Mouse (Mus musculus) WW6 (cell line): Measurements from ENCODE around the gene Ankmy1.

Experiments
- DNase-seq: peaks from one replicate; pipeline ENCODE4 v3.0.0-alpha.2; 2013; ENCODE audit warnings: low read depth, low spot score

Gene Ankmy1

DNA sequence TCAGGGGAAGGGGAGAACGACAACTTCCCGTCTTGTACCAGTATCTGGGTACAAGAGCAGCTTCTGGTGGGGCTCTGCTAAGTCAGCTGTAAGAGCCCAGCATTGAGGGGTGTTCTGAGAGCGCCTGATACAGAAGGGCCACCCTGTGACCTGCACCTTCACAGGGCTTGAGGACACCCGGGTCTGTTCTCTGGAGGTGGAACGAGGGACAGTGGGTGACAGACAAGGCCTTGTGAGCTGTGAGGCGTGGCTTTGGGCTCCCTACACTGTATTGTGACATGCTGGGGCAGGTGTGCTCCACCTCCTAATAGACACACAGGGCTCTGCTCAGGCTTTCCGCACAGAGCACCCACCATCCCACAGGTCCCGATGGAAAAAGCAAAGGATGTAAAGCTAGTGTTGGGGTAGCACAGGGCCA lies 9.0 kb upstream of the Ankmy1 start:
- DNase-seq: no peak

DNA sequence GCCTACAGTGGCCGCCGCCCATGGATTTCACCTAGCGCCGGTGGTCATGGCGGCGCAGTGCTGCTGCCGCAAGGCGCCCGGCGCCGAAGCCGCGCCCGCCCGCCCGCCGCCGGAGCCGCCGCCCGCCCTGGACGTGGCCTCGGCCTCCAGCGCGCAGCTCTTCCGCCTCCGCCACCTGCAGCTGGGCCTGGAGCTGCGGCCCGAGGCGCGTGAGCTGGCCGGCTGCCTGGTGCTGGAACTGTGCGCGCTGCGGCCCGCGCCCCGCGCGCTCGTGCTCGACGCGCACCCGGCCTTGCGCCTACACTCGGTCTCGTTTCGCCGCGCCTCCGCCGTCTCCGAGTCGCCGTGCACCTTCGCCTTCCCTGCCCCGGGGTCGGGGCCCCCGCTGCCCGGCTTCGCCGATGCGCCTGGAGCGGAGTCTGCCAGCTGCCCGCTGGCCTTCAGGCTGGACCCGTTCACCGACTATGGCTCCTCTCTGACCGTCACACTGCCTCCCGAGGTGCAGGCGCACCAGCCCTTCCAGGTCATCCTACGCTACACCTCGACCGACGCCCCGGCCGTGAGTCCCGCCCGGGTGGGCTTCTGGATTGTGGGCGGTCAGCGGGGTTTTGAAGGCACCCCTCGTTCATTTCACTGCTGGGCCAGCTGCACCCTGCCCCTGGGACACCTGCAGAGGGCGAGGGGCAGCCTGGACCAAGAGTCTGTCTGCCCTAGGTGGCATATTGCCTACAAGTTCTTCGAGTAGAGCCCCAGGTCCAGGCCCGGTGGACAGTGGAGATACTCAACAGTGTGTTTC lies 8.4 kb upstream of the Ankmy1 start:
- DNase-seq: no peak

DNA sequence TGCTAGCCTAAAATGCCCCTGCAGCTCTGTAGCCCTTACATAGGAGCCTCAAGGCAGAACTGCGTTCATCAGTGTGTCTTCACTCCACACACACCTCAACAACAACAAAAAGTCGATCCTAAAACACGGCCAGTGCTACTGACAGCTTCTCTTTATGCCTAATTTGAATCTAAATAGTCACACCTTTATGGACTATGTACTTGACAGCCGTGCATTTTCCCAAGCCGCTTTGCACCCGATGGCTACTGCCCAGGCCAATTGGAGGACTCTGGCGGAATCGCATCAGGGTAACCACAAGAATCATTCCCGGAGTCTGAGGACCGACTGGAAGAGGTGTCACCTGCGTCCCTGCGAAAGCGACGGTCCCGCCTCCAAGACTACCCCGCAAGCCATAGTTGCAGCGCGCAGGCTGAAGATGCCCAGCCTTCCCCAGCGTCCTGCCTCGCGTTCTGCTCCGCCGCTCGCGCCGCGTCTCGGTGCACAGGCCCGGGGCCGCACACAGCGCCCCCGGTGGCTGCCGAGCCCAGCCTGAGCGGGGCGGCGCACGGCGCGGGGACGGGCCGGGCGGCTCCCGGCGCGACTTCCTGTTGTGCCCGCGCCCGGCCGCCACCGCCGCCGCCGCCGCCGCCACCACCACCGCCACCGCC lies 7.7 kb upstream of the Ankmy1 start, which contains the start of gene Rnpepl1:
Rnpepl1 (plus strand) TSS at position 545 of the 647 bp plus-strand sequence.
- DNase-seq: no peak

DNA sequence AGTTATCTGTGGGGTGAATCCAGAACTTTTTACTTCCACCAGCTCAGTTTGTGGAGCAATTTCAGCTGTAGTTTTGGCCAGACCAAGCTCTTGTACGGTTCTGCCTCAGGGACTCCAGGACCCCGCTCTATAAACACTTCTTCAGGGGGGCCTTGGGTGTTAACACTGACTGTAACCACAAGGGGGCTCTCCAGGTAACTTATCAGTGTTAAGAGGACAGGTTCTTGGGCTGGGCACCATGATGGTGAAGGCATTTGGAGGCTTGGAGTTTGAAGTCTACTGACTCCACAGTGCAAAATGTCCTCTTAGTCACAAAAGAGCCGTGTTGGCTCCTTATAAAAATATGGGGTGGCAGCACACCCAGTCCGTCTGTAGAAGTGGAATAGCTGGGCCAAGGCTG lies 6.4 kb upstream of the Ankmy1 start:
- no peak for DNase-seq

DNA sequence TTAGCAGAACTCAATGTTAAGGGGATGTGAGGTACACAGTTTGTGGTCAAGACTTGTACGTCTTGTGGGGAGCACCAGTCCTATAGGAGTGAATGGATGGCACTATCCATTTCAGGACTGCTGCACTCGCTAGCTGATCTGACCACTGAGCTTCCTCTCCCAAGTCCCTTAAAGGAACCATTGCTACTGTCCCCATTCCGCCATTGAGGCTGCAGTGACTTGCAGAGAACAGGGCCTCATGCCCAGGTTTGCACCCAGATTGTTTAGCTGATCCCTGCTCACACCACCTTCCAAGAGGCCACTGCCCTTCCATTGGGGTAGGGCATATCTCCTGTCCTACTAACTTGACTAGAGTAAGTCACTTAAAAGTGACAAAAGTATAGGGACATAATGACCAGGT lies 6.0 kb upstream of the Ankmy1 start:
- no peak for DNase-seq

DNA sequence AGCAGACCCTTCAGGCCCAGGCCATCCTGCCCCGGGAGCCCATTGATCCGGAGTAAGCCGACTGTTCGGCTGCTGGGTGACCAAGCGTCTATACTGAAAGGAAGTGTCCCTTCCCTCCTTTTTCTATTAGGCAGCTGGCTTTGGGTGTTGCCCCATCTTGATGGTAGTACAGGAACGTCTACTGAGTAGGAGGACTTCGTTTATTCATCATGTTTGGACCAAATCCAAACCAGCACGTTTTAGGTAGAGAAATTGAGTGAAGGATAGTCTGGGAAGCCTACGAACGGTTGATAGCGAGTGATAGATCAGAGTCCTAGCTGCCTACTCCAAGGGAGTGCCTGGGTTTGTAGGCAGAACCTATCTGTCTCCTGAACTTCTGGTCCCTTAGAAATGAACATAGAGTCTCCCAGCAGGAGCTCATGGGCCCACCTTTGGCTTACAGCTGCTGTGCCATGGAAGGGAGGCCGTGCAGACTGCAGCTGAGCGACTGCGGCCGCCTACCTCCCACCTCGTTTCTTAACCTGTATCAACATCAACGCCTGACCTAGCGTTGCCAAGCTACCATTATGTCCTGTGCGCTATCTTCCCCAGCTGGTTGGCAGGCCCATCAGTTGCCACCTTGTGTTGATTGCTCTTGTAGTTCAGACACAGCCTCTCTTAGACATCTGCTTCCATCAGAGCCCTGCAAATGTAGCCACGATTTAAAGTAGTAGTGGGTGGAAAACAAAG lies 5.1 kb upstream of the Ankmy1 start:
- no peak for DNase-seq

DNA sequence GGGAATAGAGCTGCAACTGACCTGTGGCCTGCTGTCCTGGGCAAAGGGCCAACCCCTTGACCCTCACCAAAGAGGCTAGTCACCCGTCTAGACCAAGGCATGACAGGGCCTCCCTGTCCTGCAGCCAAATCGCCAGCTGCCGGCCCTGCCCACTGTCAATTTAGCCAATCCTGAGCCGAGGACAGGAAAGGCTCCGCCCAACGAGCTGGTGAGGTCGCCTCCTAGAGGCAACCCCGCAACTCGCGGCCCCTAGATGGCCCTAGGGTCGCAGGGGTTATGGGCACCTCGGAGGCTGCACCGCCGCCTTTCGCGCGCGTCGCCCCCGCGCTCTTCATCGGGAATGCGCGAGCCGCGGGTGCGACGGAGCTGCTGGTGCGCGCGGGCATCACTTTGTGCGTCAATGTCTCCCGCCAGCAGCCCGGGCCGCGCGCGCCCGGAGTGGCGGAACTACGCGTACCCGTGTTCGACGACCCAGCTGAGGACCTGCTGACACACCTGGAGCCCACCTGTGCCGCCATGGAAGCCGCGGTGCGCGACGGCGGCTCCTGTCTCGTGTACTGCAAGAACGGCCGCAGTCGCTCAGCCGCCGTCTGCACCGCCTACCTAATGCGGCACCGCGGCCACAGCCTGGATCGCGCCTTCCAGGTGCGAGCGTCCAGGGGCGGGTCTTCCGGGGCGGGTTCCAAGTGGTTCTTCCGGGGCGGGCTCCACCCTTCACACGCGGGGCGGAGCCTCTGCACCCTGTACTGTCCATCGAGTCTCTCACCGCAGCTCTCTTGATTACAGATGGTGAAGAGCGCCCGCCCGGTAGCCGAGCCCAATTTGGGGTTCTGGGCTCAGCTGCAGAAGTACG lies 4.3 kb upstream of the Ankmy1 start, which contains the start of gene Dusp28:
Dusp28 (plus strand) TSS at position 203 of the 853 bp plus-strand sequence.
- DNase-seq: no peak

DNA sequence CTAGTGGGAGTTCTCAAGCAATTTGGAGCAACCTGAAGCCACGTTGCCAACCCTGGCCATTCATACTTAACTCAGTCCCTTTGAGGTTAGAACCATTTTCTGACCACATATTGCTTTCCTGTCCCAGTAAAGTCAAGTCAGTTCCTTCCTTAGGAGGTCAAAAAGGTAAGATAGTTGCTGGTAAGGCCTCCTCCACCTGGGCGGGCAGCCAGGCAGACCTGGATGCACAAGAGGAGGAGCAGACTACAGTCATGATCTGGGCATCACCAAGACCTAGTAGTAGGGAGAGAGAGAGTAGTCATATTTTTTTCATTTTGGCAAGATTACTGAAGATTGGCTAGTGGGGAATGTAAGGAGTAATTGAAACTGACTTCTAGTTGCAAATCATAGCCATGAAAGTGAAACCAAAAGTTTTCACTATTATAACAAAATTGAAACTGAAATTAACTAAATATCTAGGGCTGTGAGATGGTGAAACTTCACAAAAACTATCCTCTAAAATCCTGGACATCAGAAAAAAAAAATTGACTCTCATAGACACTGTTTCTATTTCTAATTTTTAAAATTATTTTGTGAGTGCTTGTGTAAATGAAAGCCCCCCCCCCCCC lies 3.1 kb upstream of the Ankmy1 start:
- no peak for DNase-seq

DNA sequence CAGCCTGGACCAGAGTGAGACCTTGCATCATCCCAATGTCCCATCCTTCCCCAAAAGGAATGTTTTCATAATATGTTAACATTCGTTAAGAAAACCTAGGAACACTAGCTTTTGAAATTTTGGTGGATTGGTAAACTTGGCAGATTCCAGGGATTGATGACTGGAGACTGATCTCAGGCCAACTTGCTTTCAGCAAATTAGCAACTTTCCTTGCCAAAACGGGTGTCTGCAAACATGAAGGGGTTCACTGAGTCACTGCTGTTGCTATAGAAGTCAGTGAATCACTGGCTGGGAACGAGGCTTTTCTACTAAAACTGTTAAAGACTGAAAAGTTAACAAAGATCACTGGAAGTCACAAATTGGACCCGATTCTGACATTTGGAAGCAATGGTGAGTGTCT lies 921 bp upstream of the Ankmy1 start:
- no peak for DNase-seq

DNA sequence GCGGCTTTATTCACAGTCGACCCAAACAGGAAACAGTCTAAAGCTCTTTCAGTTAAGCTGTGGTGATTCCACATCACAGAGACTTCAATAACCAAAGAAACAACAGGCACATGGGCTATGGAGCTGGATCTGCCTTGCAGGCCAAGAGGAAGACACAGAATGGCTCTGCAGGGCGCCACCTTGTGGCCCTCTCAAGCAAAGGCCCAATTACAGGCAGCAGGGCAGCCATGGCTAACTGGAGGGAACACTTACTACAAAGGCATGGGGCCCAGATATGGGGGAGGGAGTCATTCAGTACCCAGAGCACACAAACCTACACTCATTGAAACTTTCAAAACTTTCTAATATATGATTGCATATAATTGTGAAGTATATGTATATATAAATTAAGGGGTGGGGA lies 7.6 kb downstream of the Ankmy1 start:
- DNase-seq: no peak

DNA sequence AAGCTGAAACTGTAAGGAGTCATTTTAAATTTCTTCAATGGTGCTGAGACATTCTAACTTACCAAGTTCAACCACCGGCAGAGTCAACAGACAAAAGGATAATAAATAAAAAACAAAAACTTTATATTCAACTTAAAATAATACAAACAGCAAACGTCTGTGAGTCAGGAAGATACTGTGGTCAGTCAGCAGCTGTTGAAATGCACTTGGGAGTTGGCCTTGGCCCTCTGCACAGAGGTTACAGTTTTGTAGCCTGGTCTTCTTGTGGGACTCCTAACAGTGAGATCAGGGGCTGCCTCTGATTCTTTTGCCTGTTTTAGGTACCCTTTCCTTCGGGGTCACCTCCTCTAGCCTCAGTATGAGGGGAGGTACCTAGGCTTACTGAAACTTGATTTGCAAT lies 8.8 kb downstream of the Ankmy1 start:
- DNase-seq: no peak

DNA sequence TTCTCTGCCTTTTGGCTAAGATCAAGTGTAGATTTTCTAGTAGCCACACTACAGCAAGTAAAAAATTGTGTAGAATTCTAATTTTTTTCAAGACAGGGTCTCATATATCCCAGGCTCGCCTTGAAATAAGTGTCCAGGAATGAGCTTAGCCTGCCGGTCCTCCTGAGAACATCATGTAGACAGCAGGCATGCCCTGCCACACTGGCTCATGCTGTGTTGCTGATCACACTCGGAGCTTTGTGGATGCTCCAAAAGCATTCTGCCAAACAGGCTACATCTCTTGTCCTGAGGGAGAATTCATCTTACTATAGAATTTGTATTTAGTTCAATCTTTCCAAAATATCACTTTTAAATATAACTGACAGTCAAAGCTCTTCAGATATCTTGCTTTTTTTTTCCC lies 9.9 kb downstream of the Ankmy1 start:
- DNase-seq: no peak

DNA sequence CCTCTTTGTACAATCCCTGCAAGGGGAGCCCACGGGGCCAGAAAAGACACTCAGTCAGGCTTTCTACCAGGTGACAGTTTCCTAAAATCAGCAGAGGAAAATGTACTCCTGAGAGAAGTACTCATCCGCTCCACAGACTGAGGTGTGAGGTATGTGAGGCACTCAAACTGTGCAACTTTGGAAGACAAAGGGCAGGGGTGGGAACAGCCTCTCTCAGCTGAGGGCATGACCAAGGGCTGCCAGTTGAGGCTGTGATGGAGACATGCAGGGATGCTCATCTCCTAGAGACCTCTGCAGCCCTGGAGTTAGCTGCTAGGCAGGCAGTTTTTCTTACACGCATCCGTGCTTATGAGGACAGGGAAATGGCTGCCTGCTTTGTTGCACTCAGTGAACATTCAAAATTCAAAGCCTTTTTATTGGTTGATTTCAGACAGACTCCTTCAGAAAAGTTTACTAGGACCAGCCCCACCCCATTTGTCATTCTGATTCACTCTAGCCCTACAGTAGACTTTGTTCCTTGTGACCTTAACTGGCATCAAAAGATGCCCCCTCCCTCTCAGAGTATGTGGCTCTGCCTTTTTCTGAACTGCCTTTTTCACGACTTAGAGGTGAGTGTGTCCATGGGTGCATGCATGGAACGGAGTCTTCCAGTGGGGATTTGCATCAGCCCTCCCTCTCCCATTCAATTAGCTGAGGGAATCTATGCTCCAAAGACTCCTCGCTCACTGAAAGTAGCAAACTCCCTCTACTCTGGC lies 13.6 kb downstream of the Ankmy1 start:
- no peak for DNase-seq

DNA sequence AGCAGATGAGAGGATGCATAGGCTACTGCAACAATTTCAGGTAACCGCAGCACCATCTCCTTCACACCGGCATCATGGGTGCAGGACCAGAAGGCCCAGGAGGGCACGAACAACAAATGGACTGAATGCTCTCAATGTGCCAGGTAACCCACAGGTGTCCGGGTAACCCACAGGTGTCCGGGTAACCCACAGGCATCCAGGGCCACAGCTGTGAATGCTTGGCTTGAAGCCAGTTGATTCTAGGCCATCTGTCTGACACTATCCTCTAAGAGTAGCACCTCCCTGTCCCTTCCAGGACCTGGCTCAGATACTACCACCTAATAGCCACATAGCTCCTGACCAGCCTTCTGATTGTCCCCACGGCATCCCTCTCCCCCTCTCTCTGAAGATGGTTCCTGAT lies 20.7 kb downstream of the Ankmy1 start:
- no peak for DNase-seq

DNA sequence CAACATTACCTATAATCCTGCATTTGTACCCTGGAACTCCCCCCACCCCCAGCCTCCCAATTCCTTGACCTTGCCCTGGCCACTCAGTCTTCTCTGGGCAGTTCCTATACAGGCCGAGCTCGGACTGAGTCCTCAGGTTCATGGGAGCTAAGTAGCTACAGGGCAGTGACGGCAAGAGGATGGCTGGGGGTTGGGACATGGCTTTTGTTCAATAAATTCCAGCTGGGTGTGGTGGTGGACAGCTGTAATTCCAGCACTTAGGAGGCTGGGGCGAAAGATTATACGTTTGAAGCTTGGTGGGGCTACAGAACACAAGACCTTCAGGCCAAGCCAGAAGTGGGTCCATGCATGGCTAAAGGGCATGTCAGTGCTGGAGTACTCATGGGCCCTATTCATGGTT lies 22.6 kb downstream of the Ankmy1 start:
- DNase-seq: no peak

DNA sequence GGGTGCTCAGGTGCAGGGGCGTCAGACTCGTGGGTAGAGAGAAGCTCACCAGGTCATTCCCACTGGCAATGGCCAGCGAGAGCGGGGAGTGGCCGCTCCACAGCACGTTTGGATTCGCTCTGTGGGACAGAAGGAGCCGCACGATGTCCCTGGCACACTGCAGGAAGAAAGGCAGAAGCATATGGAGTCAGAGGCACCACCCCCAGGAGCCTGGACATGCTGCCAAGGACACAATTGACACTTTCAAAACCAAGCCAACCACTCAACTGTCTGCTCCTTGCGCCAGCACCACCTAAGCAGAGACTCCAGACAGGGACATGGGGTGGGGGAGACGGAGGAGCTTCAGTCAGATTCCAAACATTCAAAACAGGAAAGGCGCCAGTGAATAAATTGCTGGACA lies 23.4 kb downstream of the Ankmy1 start:
- no peak for DNase-seq

DNA sequence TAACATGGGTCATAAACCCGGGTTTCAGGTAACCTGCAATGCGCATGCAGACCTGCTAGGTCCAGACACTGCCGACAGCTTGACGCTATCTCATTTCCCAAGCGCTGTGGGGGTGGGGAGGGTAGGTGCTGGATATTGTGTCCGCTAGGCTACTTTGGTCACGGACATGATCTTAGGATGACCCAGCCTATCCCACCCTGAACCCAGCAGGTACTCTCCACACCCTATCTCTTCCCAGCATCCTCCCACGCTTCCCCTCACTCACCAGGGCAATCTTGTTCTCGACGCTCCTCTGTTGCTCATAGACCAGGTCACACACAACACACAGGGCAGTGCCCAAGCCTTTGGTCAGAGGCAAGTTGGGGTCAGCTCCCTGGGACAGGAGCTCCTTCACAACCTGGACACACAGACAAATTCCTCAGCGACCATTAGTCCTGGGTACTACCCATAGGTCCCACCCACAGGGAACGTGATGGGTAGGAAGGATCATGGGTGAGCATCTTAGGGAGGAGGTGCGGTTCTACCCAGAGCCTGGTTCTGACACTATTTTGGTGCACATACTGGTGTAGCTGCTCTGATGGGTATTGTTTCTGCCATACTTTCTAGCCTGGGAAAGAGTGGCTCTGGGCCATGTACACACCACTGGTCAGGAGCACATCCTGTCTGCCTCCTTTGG lies 24.5 kb downstream of the Ankmy1 start:
- DNase-seq: no peak

DNA sequence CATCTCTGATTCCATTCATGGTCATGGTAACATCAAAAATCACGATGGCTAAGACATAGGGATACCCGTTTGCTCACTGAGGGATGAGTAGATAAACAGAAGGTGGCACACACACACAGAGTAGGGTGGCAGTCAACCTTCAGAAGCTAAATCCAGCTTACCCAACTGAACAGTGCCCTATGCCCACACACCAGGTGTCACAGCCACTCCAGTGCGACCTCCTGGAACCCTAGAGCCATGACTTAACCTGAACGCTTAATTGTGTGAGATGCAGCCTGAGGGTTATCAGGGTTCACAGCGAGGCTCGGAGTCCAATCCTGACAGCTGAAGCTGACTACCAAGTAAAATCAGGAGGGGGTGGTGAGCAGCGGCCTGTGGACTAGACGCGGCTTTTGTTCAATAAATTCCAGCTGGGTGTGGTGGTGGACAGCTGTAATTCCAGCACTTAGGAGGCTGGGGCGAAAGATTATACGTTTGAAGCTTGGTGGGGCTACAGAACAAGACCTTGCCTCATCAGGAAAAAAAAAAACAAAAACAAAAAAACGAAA lies 25.2 kb downstream of the Ankmy1 start:
- DNase-seq: no peak

DNA sequence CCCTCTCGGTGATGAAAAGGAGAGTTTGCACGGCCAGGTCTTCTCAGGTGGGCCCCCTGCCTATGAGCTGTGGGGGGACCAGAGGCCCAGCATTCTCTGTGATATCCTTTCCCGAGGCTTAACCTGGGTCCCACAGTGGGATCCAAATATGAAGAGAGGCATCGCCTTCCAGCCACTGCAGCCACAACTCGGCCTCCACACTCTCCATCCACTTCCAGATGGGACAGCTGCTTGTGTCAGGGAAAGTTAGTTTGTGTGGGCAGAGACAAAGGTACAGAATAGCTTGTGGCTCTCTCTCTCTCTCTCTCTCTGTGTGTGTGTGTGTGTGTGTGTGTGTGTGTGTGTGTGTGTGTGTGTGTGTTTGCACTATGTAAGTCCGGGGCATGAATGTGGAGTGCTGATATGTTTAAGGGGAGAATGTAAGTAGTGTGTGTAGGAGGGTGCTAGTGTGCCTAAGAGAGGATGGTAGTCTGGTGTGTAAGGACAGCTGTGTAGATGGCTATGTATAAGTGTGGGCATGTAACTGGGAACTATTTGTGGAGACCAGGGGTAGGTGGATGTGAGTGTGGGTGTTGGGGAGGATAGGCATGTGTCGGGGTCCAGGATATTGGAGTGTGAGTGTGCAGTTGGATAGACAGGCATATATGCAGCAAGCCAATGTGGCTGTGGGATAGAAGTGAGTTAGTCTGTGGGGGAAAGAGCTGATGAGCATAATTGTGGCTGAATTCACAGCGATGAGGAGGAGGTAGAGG lies 27.2 kb downstream of the Ankmy1 start:
- DNase-seq: no peak
